Mouse (Mus musculus): Measurements from ENCODE around the gene Galntl6. TPM values are rescaled to one million over a fixed set of nuclear protein-coding genes. Genes with fewer than 3 reads are reported as not detected.

Gene Galntl6
- total RNA-seq (2021): 10 to 100 TPM; 51.7 to 55.3 TPM
- long read RNA-seq, experiment 1, partial matches to known transcripts: 0 of 4 reads
- long read RNA-seq, experiment 1, other reads (novel, unspliced or antisense): 4 of 4 reads
- long read RNA-seq, experiment 2, partial matches to known transcripts: 0 of 5 reads
- long read RNA-seq, experiment 2, other reads (novel, unspliced or antisense): 5 of 5 reads

GRCm38 (mm10) chr8:58912196-58912839 lies at the start of gene Galntl6:
TSS of gene Galntl6 (minus strand) at chr8:58912640.
- DNase-seq (ENCODE audit: low spot score in 2 of 2): peak; percentile 62 to 77

GRCm38 (mm10) chr8:58957195-58957739 lies 44.8 kb upstream of the Galntl6 start:
- DNase-seq (ENCODE audit: low spot score in 2 of 2): no peak

- DNase-seq (ENCODE audit: low spot score in 2 of 2): no peak
Observed at GRCm38 (mm10) chr8:58943773-58944172, 31.3 kb upstream of the Galntl6 start.

GRCm38 (mm10) chr8:58931066-58931465 lies 18.6 kb upstream of the Galntl6 start:
- peak in 1 of 2 experiments; percentile 33 for DNase-seq (ENCODE audit: low spot score in 2 of 2)

GRCm38 (mm10) chr8:58915142-58915541 lies 2.7 kb upstream of the Galntl6 start:
- DNase-seq (ENCODE audit: low spot score in 2 of 2): no peak

- no peak for DNase-seq (ENCODE audit: low spot score in 2 of 2)
Observed at GRCm38 (mm10) chr8:58913640-58913968, 1.2 kb upstream of the Galntl6 start.

- DNase-seq (ENCODE audit: low spot score in 2 of 2): peak; percentile 26 to 40
Observed at GRCm38 (mm10) chr8:58912840-58913639, 600 bp upstream of the Galntl6 start.

DNA sequence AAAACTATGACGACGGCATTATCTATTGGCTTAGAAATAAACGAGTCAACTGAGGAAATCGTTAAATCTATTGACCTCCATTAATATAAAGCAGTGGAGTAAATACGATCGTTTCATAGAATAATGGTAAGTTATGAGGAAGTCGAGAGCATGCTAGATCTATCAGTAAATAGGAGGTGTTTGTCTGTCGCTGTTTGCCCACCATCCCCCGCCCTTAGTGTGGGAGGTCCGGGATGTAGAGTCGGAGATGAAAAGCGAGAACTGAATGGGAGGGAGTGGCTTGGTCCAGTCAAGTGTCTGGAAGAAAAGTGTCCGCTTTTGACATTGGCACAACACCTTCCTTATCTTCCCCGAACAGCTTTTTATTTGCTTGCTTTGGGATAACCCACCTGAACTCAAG lies 763 bp downstream of the Galntl6 start, which contains the start of gene BC030500:
Gene BC030500 (plus strand): TSS at position 79 of the 400 bp plus-strand sequence.
- peak in 1 of 2 experiments; percentile 13 for DNase-seq (ENCODE audit: low spot score in 2 of 2)

- DNase-seq (ENCODE audit: low spot score in 2 of 2): no peak
Observed at GRCm38 (mm10) chr8:58904465-58904864, 8.0 kb downstream of the Galntl6 start.

DNA sequence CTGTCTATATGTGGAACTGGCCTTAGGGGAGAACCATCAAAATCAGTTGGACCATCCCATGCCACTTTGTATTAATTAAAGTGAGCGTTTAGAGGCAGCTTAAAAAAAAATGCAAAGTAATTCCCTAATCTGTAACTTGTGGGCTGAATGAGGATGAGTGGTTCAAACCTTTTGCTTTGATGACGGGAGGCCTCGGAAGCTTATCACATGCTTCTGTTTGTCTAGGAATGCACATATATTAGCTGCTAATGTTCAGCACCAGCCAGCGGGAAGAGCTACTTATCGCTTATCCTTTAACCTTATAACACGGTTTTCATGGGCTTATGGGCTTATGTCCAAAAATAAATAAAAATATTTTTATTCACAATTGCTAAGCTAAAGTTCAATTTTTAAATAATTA lies 16.5 kb downstream of the Galntl6 start:
- no peak for DNase-seq (ENCODE audit: low spot score in 2 of 2)

GRCm38 (mm10) chr8:58890591-58890990 lies 21.8 kb downstream of the Galntl6 start:
- DNase-seq (ENCODE audit: low spot score in 2 of 2): no peak

DNA sequence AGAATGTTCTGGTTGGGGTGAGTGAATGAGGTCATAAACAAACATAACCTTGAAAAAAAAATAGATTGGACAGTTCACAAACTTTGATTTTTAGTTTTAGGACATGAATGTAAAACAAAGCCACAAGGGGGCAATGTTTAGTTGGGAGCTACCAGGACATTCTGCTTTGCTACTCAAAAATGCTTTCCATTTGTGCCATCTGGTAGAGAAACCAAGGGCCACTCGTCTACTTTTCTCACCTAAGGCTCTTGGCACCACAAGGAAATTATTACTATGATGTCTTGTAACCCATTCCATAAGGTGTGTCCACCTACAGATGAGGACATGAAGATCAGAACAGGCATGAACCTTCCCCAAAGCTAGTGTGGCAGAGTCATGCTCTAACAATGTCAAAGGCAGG lies 26.0 kb downstream of the Galntl6 start:
- peak in 1 of 2 experiments; percentile 17 for DNase-seq (ENCODE audit: low spot score in 2 of 2)

GRCm38 (mm10) chr8:58824347-58824746 lies 88.1 kb downstream of the Galntl6 start:
- DNase-seq (ENCODE audit: low spot score in 2 of 2): no peak

- DNase-seq (ENCODE audit: low spot score in 2 of 2): peak; percentile 13 to 29
Observed at GRCm38 (mm10) chr8:58805190-58805589, 107.2 kb downstream of the Galntl6 start.

DNA sequence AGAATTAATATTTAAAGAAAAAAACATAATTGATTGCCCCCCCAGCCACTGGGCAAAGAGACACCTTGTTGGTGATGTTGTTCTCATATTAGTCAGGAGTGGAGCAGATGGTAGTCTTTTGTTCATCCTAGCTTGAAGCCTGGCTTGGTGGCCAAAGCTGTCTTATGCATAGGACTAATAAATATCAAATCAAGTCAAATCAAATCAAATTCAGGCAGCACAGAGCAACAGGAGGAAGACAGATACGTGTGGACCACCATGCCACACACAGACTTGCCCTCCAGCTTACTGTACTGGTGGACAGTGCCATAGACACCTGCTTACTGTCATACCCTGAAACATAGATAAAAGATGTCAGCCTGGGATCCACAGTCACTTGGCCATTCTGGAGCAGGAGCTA lies 110.6 kb downstream of the Galntl6 start:
- no peak for DNase-seq (ENCODE audit: low spot score in 2 of 2)

DNA sequence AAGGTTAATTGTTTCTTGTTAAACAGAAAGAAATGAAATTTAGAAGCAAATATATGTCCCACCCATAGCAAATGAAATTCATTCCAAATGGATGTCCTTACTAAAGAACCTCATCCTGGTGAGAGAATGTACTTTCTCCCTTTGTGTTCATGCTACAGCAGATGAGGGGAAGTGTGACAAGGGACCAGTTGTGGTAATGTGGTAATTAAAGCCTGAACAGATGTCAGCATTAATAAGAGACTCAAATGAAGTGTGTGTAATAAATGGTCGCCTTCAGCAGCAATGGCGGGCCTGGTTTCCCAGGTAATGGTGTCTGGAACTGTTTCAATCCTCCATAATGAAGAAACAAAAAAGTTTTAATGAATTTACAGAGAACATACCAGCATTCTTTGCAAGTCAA lies 158.7 kb downstream of the Galntl6 start:
- no peak for DNase-seq (ENCODE audit: low spot score in 2 of 2)

DNA sequence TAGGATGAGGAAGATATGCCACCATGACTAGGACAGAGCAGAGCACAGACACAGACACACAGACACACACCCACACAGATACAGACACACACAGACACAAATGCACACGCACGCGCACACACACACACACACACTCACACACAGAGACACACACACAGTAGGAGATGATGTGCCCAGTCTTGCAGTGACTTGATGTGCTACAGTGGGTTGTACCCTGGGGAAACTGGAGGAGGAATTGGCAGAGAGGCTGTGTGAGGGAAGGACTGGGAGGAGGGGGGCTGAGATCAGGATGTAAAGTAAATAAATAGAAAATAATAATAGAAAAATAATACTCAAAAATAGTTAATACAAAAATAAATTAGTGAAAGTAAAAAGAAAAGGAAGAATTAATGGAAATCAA lies 174.5 kb downstream of the Galntl6 start:
- no peak for DNase-seq (ENCODE audit: low spot score in 2 of 2)

- DNase-seq (ENCODE audit: low spot score in 2 of 2): no peak
Observed at GRCm38 (mm10) chr8:58691761-58692160, 220.7 kb downstream of the Galntl6 start.

DNA sequence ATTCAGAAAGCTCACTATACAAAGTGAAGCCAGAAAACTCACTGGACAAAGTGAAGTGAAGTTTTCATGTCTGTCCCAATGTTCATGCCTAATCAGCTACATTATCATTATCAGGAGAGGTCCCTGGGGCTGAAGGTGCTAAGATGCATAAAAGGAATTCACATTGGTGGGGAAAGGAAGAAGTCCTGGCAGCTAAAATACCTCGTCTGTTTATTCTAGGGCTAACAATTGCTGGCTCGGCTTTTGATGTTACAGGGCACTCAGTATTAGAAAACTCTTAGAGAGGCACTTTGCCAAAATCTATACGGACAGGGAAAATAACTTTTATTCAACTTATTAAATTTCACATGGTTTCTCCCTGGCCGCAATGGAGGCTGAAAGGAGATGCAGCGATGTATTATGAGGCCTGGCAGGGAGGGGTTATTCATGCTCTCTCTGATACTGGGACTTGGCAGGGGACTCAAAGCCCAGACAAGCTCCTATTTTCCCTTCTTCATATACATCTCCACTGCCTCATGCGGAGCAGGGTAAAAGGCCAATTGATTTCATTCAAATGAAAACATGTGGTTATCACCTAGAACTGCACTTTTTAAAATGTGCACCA lies 234.5 kb downstream of the Galntl6 start:
- DNase-seq (ENCODE audit: low spot score in 2 of 2): no peak

DNA sequence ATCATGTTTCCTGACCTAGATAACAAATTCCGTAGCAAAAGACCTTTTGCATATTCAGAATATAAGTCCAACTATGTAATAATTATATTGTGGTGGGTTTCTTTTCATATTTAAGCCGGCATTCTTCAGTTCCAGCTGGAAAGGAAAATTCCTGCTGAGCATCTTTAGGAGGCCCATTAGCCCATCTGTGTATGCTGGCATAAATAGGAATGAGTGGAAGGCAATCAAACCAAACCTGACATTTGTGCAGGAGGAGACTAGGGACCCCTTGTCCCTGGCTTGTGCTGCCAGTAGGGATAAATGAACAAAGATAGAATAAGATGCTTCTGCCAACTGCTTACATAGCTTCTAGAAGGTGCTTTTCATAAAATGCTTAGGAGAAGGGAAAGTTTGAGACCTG lies 243.4 kb downstream of the Galntl6 start:
- peak in 1 of 2 experiments; percentile 15 for DNase-seq (ENCODE audit: low spot score in 2 of 2)

GRCm38 (mm10) chr8:58660019-58660418 lies 252.4 kb downstream of the Galntl6 start:
- DNase-seq (ENCODE audit: low spot score in 2 of 2): no peak
